In the genomic region with DNA sequence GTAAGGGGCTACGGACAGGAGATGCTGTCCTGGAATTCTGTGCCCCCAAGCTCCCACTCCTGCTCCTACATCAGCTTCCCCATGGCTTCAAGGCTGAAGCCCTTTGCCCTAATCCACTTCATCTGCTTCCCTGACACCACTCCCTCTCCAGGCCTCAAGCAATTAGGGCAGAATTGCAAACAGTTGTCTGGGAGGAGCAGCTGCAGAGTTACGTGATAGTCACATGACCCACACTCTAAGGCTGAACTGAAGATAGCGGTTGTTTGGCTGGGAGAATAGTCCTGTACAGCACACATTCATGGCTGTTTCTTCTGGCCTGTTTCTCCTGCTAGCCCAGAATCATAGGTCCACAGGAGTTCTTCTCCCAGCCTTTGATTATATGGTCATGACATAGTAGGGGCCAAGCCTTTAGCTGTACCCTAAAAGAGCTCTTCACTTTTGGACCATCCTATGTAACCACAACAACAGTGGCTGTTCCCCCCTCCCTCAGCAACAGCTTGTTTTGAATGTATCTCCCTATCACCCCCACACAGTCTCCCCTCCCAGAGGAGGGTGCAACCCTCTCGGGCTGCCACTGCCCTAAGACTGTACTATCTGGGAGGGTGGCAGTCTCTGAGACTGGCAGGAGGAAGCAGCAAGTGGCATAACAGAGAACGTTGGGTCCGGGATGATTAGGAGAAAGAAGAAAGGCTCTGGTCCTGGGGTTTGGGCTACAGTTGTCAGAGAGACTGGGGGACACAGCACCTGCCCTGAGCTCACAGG, we compare ENCODE assay signal across 12 mouse cellular contexts. TPM values are rescaled to one million over a fixed set of nuclear protein-coding genes. Genes with fewer than 3 reads are reported as not detected.
DNase-seq lines count a peak whose midpoint lies in the region; ATAC-seq and TF ChIP-seq lines count a peak whose summit lies in the region.
"Had no signal": no experiment of that assay in that cellular context is flagged by ENCODE, and none has a peak within 500 bp of the region (broad histone marks: within the 10 kb centered on the region; RNA-seq: fewer than 3 reads in every experiment).

No protein-coding gene starts in this region.

- TF ChIP-seq EP300 in CH12.LX (IDR thresholded peaks at IDR 0.05; ENCODE audit: low read length), result no peak

- intact Hi-C loops in left cerebral cortex, postnatal 4 days (cut with DNase I), result no loop called here

- TF ChIP-seq RAD21 in CH12.LX (IDR thresholded peaks at IDR 0.05; ENCODE audit: low read depth, low read length), result no peak

- dilution Hi-C loops in CH12.LX (cut with MboI; ENCODE audit: extremely low pct_ligation_motif_present, extremely low pct_unique_long_range_greater_than_20kb, low sequenced_read_pairs), result no loop called here

- peaks cover 26% of the 10 kb centered on the region for H3K27me3 ChIP-seq in CH12.LX (replicated peaks)
- H3K27me3 ChIP-seq in embryonic facial prominence, embryonic 15.5 days, result no peaks in the 10 kb centered on the region
- no peaks in the 10 kb centered on the region for H3K27me3 ChIP-seq in liver, embryonic 11.5 days (replicated peaks; ENCODE audit: control insufficient read depth, insufficient read depth, low read length)

- in situ Hi-C loops in CH12.LX (cut with MboI; ENCODE audit: low pct_ligation_motif_present, low pct_unique_long_range_greater_than_20kb, low sequenced_read_pairs), result no loop called here

- H3K27ac ChIP-seq in CH12.LX (ENCODE audit: insufficient read depth, low read depth), result no peak overlapping the region
- H3K27ac ChIP-seq in embryonic facial prominence, embryonic 15.5 days (replicated peaks), result peak overlapping the region; percentile 65; the same call in 1 of the 2 replicates
- H3K27ac ChIP-seq in liver, embryonic 11.5 days (ENCODE audit: low read depth, low read length), result no peak overlapping the region

- H3K9me3 ChIP-seq in CH12.LX (replicated peaks; ENCODE audit: low read length), result peaks cover 3% of the 10 kb centered on the region
- H3K9me3 ChIP-seq in embryonic facial prominence, embryonic 15.5 days (replicated peaks), result no peaks in the 10 kb centered on the region
- no peaks in the 10 kb centered on the region for H3K9me3 ChIP-seq in liver, embryonic 11.5 days (ENCODE audit: control insufficient read depth, low read length)

- TF ChIP-seq POLR2A in CH12.LX (IDR thresholded peaks at IDR 0.05; ENCODE audit: low read depth, low read length), result no peak

- TF ChIP-seq CTCF in CH12.LX (conservative IDR thresholded peaks at IDR 0.05 in 1 of 2, IDR thresholded peaks at IDR 0.05 in 1 of 2; ENCODE audit: low read depth in 2 of 2, low read length in 2 of 2), result no peak

- no peak overlapping the region for H3K4me3 ChIP-seq in CH12.LX (replicated peaks in 1 of 3; ENCODE audit: low read depth in 2 of 3, low read length in 2 of 3, poor library complexity in 1 of 3)
- no peak overlapping the region for H3K4me3 ChIP-seq in embryonic facial prominence, embryonic 15.5 days (replicated peaks)
- no peak overlapping the region for H3K4me3 ChIP-seq in liver, embryonic 11.5 days (ENCODE audit: low read depth, low read length)

- ATAC-seq in embryonic facial prominence, embryonic 15.5 days (ENCODE audit: insufficient number of reproducible peaks, low FRiP score, low TSS enrichment, low read depth), result no peak; the same call in 1 of the 2 replicates
- peak; percentile 54 for ATAC-seq in liver, embryonic 11.5 days (replicated peaks; ENCODE audit: low FRiP score)

- WGBS in embryonic facial prominence, embryonic 15.5 days, result 45% methylated on average over 6 of the region's 6 CpGs
- WGBS in liver, embryonic 11.5 days, result 41% methylated on average over 6 of the region's 6 CpGs

- H3K9ac ChIP-seq in CH12.LX (ENCODE audit: insufficient read depth, low read depth), result no peak overlapping the region
- H3K9ac ChIP-seq in embryonic facial prominence, embryonic 15.5 days, result no peak overlapping the region
- H3K9ac ChIP-seq in liver, embryonic 11.5 days (ENCODE audit: low read depth, low read length), result no peak overlapping the region

- H3K4me2 ChIP-seq in CH12.LX (ENCODE audit: insufficient read depth, low read depth, poor library complexity, severe bottlenecking), result no peak overlapping the region
- H3K4me2 ChIP-seq in embryonic facial prominence, embryonic 15.5 days (replicated peaks), result no peak overlapping the region
- H3K4me2 ChIP-seq in liver, embryonic 11.5 days, result 0 out of 2 replicates have a peak overlapping the region, but pooled peaks have one; percentile 8

- no peaks in the 10 kb centered on the region for H3K79me2 ChIP-seq in CH12.LX (replicated peaks; ENCODE audit: control insufficient read depth, extremely low read depth, insufficient read depth, poor library complexity, severe bottlenecking)

- DNase-seq in embryo, embryonic 10 days (ENCODE audit: low spot score), result peak; percentile 55
- DNase-seq in embryo, embryonic 9.5 days (ENCODE audit: extremely low spot score), result no peak
- no peak for DNase-seq in CH12.LX (ENCODE audit: extremely low read depth)
- no peak for DNase-seq in liver, embryonic 11.5 days (ENCODE audit: low spot score)
- DNase-seq in kidney, adult 9 months, result no peak
- no peak for DNase-seq in ovary, adult 18-20 months (ENCODE audit: low spot score)
- DNase-seq in left cerebral cortex, postnatal 4 days, result no peak
- DNase-seq: kidney, postnatal 36 days; lung, postnatal 4 days; thymus, postnatal 4 days had no signal

- H3K36me3 ChIP-seq in CH12.LX (replicated peaks in 1 of 2; ENCODE audit: control insufficient read depth in 1 of 2, insufficient read depth in 1 of 2, low read length in 1 of 2), result no peaks in the 10 kb centered on the region
- no peaks in the 10 kb centered on the region for H3K36me3 ChIP-seq in embryonic facial prominence, embryonic 15.5 days
- no peaks in the 10 kb centered on the region for H3K36me3 ChIP-seq in liver, embryonic 11.5 days (ENCODE audit: control insufficient read depth, insufficient read depth, low read length)

- H3K4me1 ChIP-seq in CH12.LX (ENCODE audit: control insufficient read depth in 1 of 2, insufficient read depth in 2 of 2), result peaks cover 0 to 19% of the 10 kb centered on the region in 2 experiments; a peak in 2 of 4 replicates
- peaks cover 22% of the 10 kb centered on the region for H3K4me1 ChIP-seq in embryonic facial prominence, embryonic 15.5 days
- peaks cover 7% of the 10 kb centered on the region; the same call in 1 of the 2 replicates for H3K4me1 ChIP-seq in liver, embryonic 11.5 days (replicated peaks; ENCODE audit: control insufficient read depth, insufficient read depth, low read length)

TF ChIP-seq in CH12.LX, 34 proteins besides CTCF, POLR2A, EP300 and RAD21 (continues in another document):
- no peak for TF ChIP-seq TCF12 (IDR thresholded peaks at IDR 0.05; ENCODE audit: low read depth, low read length)
- TF ChIP-seq GABPA (IDR thresholded peaks at IDR 0.05; ENCODE audit: insufficient replicate concordance, low read depth, low read length), result no peak
- TF ChIP-seq KAT2A (IDR thresholded peaks at IDR 0.05; ENCODE audit: insufficient replicate concordance, low read length), result no peak
- peak; percentile 37 for TF ChIP-seq USF2 (conservative IDR thresholded peaks at IDR 0.05; ENCODE audit: low read depth, low read length)
- no peak for TF ChIP-seq HCFC1 (IDR thresholded peaks at IDR 0.05; ENCODE audit: low read depth, low read length)
- TF ChIP-seq JUND (conservative IDR thresholded peaks at IDR 0.05; ENCODE audit: low read depth, low read length), result no peak
- peak; percentile 41; the same call in 1 of the 2 replicates for TF ChIP-seq USF1 (IDR thresholded peaks at IDR 0.05; ENCODE audit: low read depth, low read length)
- no peak for TF ChIP-seq BHLHE40 (IDR thresholded peaks at IDR 0.05; ENCODE audit: low read depth, low read length)
- no peak for TF ChIP-seq UBTF (IDR thresholded peaks at IDR 0.05; ENCODE audit: low read depth, low read length)
- no peak for TF ChIP-seq MEF2A (IDR thresholded peaks at IDR 0.05; ENCODE audit: borderline replicate concordance, low read depth, low read length)
- TF ChIP-seq POLR2AphosphoS2 (IDR thresholded peaks at IDR 0.05; ENCODE audit: low read depth, low read length), result no peak

RNA-seq across cellular contexts. Expression of a gene that starts 3.8 kb away (rescaled TPM):
- total RNA-seq in CH12.LX (2012; rRNA removed) (not detected in 2 replicates), CH12.LX (2014; rRNA removed) (not detected in 2 replicates)
- polyA plus RNA-seq in CH12.LX (2012; ENCODE audit: insufficient read length, low read depth), result not detected in 2 replicates
- not detected in 2 replicates for polyA plus RNA-seq in embryonic facial prominence, embryonic 15.5 days (2015; fragmentation: Nextera tagmentation; extraction: Ambion mirVana)
- polyA plus RNA-seq in liver, embryonic 11.5 days (2014; fragmentation: Nextera tagmentation; extraction: Ambion mirVana), result 3.5 and 3.7 TPM in 2 replicates
- total RNA-seq in left cerebral cortex, postnatal 4 days (2021), result not detected
- polyA plus RNA-seq: heart, embryonic 14.5 days had no signal

RNA-seq across cellular contexts. Expression of a gene that starts 7.6 kb away (rescaled TPM):
- not detected in 2 replicates for total RNA-seq in CH12.LX (2012; rRNA removed)
- total RNA-seq in CH12.LX (2014; rRNA removed), result not detected in 2 replicates
- not detected in 2 replicates for polyA plus RNA-seq in CH12.LX (2012; ENCODE audit: insufficient read length, low read depth)
- polyA plus RNA-seq in embryonic facial prominence, embryonic 15.5 days (2015; fragmentation: Nextera tagmentation; extraction: Ambion mirVana), result not detected in 2 replicates
- polyA plus RNA-seq in liver, embryonic 11.5 days (2014; fragmentation: Nextera tagmentation; extraction: Ambion mirVana), result not detected in 2 replicates
- not detected for total RNA-seq in left cerebral cortex, postnatal 4 days (2021)
- polyA plus RNA-seq: heart, embryonic 14.5 days had no signal

RNA-seq across cellular contexts. Expression of a gene that starts 18.6 kb away (rescaled TPM):
- 0.08 TPM in 1 of 2 replicates, not detected in the other for total RNA-seq in CH12.LX (2012; rRNA removed)
- not detected in 2 replicates for total RNA-seq in CH12.LX (2014; rRNA removed)
- polyA plus RNA-seq in CH12.LX (2012; ENCODE audit: insufficient read length, low read depth), result not detected in 2 replicates
- 0.59 and 0.64 TPM in 2 replicates for polyA plus RNA-seq in embryonic facial prominence, embryonic 15.5 days (2015; fragmentation: Nextera tagmentation; extraction: Ambion mirVana)
- 0.27 and 0.33 TPM in 2 replicates for polyA plus RNA-seq in liver, embryonic 11.5 days (2014; fragmentation: Nextera tagmentation; extraction: Ambion mirVana)
- 1 to 10 TPM; 7.4 to 8.1 TPM for total RNA-seq in left cerebral cortex, postnatal 4 days (2021)

RNA-seq across cellular contexts. Expression of a gene that starts 26.2 kb away (rescaled TPM):
- total RNA-seq in CH12.LX (2012; rRNA removed), result not detected in 2 replicates
- total RNA-seq in CH12.LX (2014; rRNA removed), result not detected in 2 replicates
- polyA plus RNA-seq in CH12.LX (2012; ENCODE audit: insufficient read length, low read depth), result not detected in 2 replicates
- polyA plus RNA-seq in embryonic facial prominence, embryonic 15.5 days (2015; fragmentation: Nextera tagmentation; extraction: Ambion mirVana), result not detected in 2 replicates
- not detected in 2 replicates for polyA plus RNA-seq in liver, embryonic 11.5 days (2014; fragmentation: Nextera tagmentation; extraction: Ambion mirVana)
- not detected for total RNA-seq in left cerebral cortex, postnatal 4 days (2021)
- polyA plus RNA-seq: heart, embryonic 14.5 days had no signal

RNA-seq across cellular contexts. Expression of a gene that starts 39.5 kb away (rescaled TPM):
- 14.4 and 17.5 TPM in 2 replicates for total RNA-seq in CH12.LX (2012; rRNA removed)
- 21.5 and 22.6 TPM in 2 replicates for total RNA-seq in CH12.LX (2014; rRNA removed)
- 31.4 and 35.3 TPM in 2 replicates for polyA plus RNA-seq in CH12.LX (2012; ENCODE audit: insufficient read length, low read depth)
- 35.8 and 36.5 TPM in 2 replicates for polyA plus RNA-seq in embryonic facial prominence, embryonic 15.5 days (2015; fragmentation: Nextera tagmentation; extraction: Ambion mirVana)
- polyA plus RNA-seq in liver, embryonic 11.5 days (2014; fragmentation: Nextera tagmentation; extraction: Ambion mirVana), result 8.8 and 10.1 TPM in 2 replicates
- 10 to 100 TPM; 39.0 to 40.9 TPM for total RNA-seq in left cerebral cortex, postnatal 4 days (2021)
